Comparison of ENCODE assay signal across 9 mouse cellular contexts in the genomic region with DNA sequence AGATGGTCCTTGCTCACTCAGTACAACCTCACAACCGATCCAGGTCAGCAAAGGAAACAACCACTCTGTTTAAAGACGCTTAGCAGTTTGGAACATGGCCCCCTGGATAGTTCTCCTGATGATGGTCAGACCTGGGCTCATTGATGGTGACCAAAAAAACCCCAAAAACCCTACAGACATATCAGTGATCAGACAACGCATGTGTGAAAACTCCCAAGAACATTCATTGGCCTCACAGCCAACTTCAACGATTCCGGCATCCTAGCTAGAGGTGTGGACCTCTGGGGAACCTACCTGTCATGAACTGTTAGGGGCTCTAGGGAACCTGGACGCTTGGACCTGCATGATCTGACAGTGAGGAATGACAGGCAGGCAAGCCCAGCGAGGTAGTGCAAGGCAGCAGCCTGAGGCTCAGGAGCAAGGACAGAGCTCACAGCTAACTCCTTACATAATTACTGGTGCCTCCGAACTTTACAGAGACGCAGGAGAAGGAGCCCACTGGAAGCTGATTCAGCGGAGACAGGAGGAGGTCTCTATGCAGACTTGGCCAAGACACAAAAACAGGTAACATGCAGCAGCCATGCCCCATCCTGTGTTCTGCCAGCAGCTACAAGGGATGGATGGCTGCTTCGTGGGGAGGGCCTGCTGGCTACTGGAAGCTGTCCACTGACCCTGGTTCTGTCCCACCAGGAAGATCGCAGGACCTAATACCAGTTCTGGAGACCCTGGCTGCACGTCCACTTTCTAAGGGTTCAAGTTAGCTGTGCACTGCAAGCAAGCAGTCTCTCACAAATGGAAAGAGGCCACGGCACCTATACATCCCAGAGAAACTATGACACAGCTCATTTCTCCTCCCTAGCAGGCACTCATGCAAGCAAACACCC. TPM values are rescaled to one million over a fixed set of nuclear protein-coding genes. Genes with fewer than 3 reads are reported as not detected.
DNase-seq lines count a peak whose midpoint lies in the region; ATAC-seq lines count a peak whose summit lies in the region.
"Had no signal": no experiment of that assay in that cellular context is flagged by ENCODE, and none has a peak within 500 bp of the region (broad histone marks: within the 10 kb centered on the region; RNA-seq: fewer than 3 reads in every experiment).

No protein-coding gene starts in this region.

- peak; percentile 13 for DNase-seq in layer of hippocampus, adult 9-10 months (ENCODE audit: low spot score)
- DNase-seq in layer of hippocampus, adult 9-11 months = no peak
- peak; percentile 63 to 77 for DNase-seq in cerebellum, postnatal 25 days
- no peak for DNase-seq in urinary bladder, postnatal 36 days (ENCODE audit: low spot score in 2 of 2)
- no peak for DNase-seq in heart, postnatal 25 days (ENCODE audit: low spot score)
- DNase-seq in frontal cortex, postnatal 14 days (ENCODE audit: low spot score in 2 of 2) = no peak

- intact Hi-C loops in heart, postnatal 25 days (cut with DNase I) = no loop called here

- WGBS in hindbrain, embryonic 13.5 days = 74% methylated on average over 14 of the region's 14 CpGs
- 82% methylated on average over 14 of the region's 14 CpGs for WGBS in neural tube, embryonic 12.5 days

- no peaks in the 10 kb centered on the region for H3K36me3 ChIP-seq in hindbrain, embryonic 13.5 days
- H3K36me3 ChIP-seq in neural tube, embryonic 12.5 days = no peaks in the 10 kb centered on the region
- H3K36me3 ChIP-seq: intestine, embryonic 15.5 days had no signal

- H3K4me2 ChIP-seq in hindbrain, embryonic 13.5 days = peak overlapping the region; percentile 75
- H3K4me2 ChIP-seq in neural tube, embryonic 12.5 days (replicated peaks) = peak overlapping the region; percentile 85

- H3K9me3 ChIP-seq in hindbrain, embryonic 13.5 days = no peaks in the 10 kb centered on the region
- H3K9me3 ChIP-seq in neural tube, embryonic 12.5 days = no peaks in the 10 kb centered on the region
- H3K9me3 ChIP-seq: intestine, embryonic 15.5 days had no signal

- peak overlapping the region; percentile 96 for H3K27ac ChIP-seq in hindbrain, embryonic 13.5 days
- H3K27ac ChIP-seq in neural tube, embryonic 12.5 days = no peak overlapping the region
- H3K27ac ChIP-seq: intestine, embryonic 15.5 days had no signal

- peak overlapping the region; percentile 70 for H3K4me3 ChIP-seq in hindbrain, embryonic 13.5 days
- peak overlapping the region; percentile 53 for H3K4me3 ChIP-seq in neural tube, embryonic 12.5 days

- H3K9ac ChIP-seq in hindbrain, embryonic 13.5 days = peak overlapping the region; percentile 93
- H3K9ac ChIP-seq in neural tube, embryonic 12.5 days = peak overlapping the region; percentile 82

- H3K4me1 ChIP-seq in hindbrain, embryonic 13.5 days (replicated peaks) = peaks cover 28% of the 10 kb centered on the region
- H3K4me1 ChIP-seq in neural tube, embryonic 12.5 days = peaks cover 16% of the 10 kb centered on the region

- peaks cover 3% of the 10 kb centered on the region; the same call in 1 of the 2 replicates for H3K27me3 ChIP-seq in hindbrain, embryonic 13.5 days
- no peaks in the 10 kb centered on the region for H3K27me3 ChIP-seq in neural tube, embryonic 12.5 days (replicated peaks)

- no peak for ATAC-seq in hindbrain, embryonic 13.5 days (ENCODE audit: low FRiP score)
- no peak for ATAC-seq in neural tube, embryonic 12.5 days (ENCODE audit: low FRiP score, low read depth)
- ATAC-seq: intestine, embryonic 15.5 days had no signal

RNA-seq across cellular contexts. Expression of a gene that starts 17.5 kb away (rescaled TPM):
- polyA plus RNA-seq in hindbrain, embryonic 13.5 days (2015; fragmentation: Nextera tagmentation; extraction: Ambion mirVana) = 63.3 and 69.2 TPM in 2 replicates
- polyA plus RNA-seq in neural tube, embryonic 12.5 days (2016; fragmentation: Nextera tagmentation; extraction: Ambion mirVana) = 33.3 and 35.8 TPM in 2 replicates
- 1 to 10 TPM; 1.7 to 2.3 TPM for total RNA-seq in heart, postnatal 25 days (2021)

RNA-seq across cellular contexts. Expression of a gene that starts 54.3 kb away (rescaled TPM):
- 0.10 and 0.17 TPM in 2 replicates for polyA plus RNA-seq in hindbrain, embryonic 13.5 days (2015; fragmentation: Nextera tagmentation; extraction: Ambion mirVana)
- 0.34 TPM in 1 of 2 replicates, not detected in the other for polyA plus RNA-seq in neural tube, embryonic 12.5 days (2016; fragmentation: Nextera tagmentation; extraction: Ambion mirVana)
- total RNA-seq in heart, postnatal 25 days (2021) = not detected

Comparison
In these comparisons a context has a peak if more than half of its experiments do, and no peak if none do; other contexts are left out.
1. DNase-seq: peak in layer of hippocampus, adult 9-10 months (single experiment) and cerebellum, postnatal 25 days (2 of 2); none in layer of hippocampus, adult 9-11 months (single experiment), urinary bladder, postnatal 36 days (0 of 2), heart, postnatal 25 days (single experiment) and frontal cortex, postnatal 14 days (0 of 2).